Mouse (Mus musculus): ENCODE results near the gene Ropn1l.

GRCm38 (mm10) chr15:31418686-31419024, 34.9 kb downstream of the Ropn1l start:
- no peak for TF ChIP-seq CTCF (IDR thresholded peaks at IDR 0.05; ENCODE audit: borderline replicate concordance, extremely low read depth, insufficient read depth, insufficient read length)
- TF ChIP-seq POLR2A (IDR thresholded peaks at IDR 0.05; ENCODE audit: borderline replicate concordance, extremely low read depth, insufficient read depth, insufficient read length, poor library complexity, severe bottlenecking) = no peak

Measured in brain, embryonic 14.5 days (tissue).